Mouse (Mus musculus) gastrocnemius, adult 18-20 months (tissue): ENCODE data around the gene Fcrlb. TPM values are rescaled to one million over a fixed set of nuclear protein-coding genes. Genes with fewer than 3 reads are reported as not detected.
"Not testable (repeated sequence)": the region's sequence is repeated elsewhere in the genome, so short reads cannot be mapped to it uniquely, and the experiment has no call there.

Experiments used
- DNase-seq: peaks from one replicate; pipeline ENCODE4 v3.0.0; 2021; ENCODE audit warnings: low spot score
- long read RNA-seq, 2 experiments: library from polyadenylated mRNA; stranded (forward); transcript quantifications; one replicate each; pipeline ENCODE4 v2.0.0; 2021
- total RNA-seq, 2 experiments: library from RNA; stranded (reverse); gene quantifications; 2 replicates each; pipeline ENCODE4 v1.2.3; 2021

Fcrlb gene
- total RNA-seq: not detected
- long read RNA-seq, experiment 1: 0 reads
- long read RNA-seq, experiment 2: 0 reads

GRCm38 (mm10) chr1:170912891-170913615 lies at the start of gene Fcrlb:
Fcrlb (minus strand) TSS chr1:170912941.
- no peak for DNase-seq

GRCm38 (mm10) chr1:170962301-170962700 lies 49.6 kb upstream of the Fcrlb start:
- DNase-seq: no peak

DNA sequence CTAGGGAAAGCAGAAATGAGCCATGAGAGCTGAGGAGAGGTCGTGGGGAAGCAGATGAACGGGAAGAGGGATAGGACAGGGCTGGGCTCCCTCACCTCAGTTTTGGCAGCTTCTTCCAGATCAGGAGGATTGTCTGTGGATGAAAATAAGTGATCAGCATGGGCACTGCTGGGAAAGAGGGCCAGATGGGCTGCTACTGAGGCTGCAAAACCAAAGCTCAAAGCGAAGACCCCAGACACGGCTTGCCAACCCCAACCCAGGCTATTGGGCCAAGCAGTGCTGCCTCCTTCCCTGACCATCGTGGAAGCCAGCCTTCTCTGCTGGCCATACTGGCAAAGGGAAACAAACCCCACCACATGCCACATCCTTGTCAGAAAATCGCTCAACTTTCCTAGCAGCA lies 48.4 kb upstream of the Fcrlb start:
- DNase-seq: no peak

DNA sequence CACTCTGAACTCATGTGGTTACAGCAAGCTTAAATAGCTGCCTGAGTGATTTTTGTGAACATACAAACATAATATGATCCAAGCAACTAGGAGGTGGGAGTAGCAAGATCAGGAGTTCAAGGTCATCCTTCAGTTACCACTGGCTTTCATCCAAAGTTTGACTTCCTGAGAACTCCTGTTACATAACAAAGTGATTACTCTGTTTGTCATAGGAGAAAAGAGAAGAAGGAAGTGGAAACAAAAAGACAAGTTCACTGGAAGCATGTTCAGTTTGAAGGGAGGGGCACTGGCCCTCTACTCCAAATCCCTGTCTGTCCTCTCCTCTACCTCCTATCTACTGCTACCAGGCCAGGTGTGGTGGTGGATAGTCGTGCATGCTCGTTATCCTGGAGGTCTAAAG lies 47.0 kb upstream of the Fcrlb start:
- DNase-seq: no peak

- DNase-seq: no peak
These were observed 45.5 kb upstream of the Fcrlb start for GRCm38 (mm10) chr1:170958225-170958624.

DNA sequence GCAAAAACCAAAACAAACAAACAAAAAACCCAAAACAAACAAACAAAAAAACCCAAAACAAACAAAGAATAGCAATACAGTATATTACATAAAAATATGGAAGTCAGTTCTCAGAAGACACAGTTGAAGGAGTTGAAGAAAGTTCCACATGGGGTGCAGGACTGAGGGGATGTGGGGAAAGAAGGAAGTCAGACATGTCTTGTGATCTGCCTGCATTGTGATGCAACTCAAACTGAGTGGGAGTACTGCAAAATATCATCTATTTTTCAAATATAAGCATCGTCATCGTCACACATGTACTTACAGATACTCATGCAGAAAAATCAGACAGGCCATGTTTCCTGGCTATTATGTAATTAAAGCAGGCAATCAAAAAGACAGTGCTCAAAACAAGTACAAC lies 40.5 kb upstream of the Fcrlb start:
- DNase-seq: no peak

DNA sequence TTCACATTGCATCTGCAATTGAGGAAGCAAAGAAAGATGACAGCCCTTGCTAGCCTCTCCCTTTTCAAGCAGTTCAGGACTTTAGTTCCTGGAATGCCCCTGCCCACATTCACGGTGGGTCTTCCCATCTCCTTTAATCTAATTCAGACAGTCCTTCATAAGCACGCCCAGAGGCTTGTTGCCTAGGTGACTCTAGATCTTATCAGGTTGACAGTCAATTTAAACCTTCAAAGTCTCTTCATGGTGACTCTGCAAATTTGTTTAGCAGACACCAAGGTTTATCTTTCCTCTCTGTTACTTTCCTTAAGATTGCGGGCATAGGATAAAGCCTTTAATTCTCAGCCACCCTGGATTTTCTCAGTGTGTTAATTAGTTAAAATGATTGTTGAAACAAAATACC lies 38.0 kb upstream of the Fcrlb start:
- DNase-seq: no peak

DNA sequence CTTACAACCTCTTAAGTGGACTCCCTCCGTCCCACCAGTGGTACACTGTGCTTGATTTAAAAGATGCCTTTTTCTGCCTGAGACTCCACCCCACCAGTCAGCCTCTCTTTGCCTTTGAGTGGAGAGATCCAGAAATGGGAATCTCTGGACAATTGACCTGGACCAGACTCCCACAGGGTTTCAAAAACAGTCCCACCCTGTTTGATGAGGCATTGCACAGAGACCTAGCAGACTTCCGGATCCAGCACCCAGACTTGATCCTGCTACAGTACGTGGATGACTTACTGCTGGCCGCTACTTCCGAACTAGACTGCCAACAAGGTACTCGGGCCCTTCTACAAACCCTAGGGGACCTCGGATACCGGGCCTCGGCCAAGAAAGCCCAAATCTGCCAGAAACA lies 32.2 kb upstream of the Fcrlb start:
- not testable (repeated sequence) for DNase-seq

GRCm38 (mm10) chr1:170944151-170944550 lies 31.4 kb upstream of the Fcrlb start:
- not testable (repeated sequence) for DNase-seq

DNA sequence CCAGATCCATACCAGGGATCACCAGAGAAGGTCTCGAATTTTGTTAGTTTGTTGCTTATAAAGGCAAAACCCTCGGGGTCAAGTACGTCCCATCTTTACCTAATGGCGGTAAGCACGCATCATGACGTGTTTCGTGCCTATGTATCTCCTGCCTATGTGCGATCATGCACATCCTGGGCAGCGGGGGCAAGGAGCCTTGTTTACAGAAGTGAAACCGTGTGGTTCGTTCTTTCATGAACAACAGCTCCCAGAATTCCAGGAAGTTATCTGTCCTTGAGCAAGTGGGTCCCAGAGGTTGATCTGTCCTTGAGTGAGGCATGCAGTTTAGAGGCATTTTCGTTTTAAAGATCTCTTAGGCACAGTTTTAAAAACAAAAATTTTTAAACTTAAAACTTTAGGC lies 26.5 kb upstream of the Fcrlb start:
- no peak for DNase-seq

DNA sequence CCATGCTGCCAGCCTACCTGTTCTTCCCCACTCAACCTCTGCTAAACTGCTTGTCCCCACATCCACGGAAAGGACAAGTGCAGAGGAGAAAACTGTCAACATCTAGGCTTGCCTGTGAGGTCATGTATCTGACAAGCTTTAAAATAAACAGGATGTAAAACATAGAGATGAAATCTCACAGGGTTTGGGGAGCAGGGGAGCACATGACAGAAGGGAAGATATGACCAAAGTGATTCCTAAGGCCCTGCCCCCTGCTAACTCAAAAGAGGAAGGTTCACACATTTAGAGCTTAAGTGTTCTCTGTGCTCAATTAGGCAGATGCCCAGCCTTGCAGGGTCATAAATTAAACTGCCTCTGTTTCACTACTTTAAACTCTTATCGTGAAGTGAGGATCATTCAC lies 21.6 kb upstream of the Fcrlb start:
- no peak for DNase-seq

DNA sequence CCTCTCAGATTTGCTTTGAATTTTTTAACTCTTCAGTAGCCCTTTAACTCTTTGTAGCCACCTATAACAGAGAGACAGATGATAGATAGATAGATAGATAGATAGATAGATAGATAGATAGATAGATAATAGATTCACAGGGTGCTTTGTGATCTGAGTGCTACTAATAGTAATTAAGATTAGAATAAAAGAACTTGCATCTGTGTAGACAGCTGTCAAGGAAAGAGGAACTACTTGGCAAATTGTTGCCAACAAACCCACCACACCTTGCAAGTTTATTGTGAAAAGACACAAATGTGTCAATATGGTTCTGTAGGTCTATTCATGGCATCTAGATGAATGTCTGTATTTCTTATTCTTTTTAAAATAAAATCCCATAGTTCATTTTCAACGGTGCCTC lies 21.2 kb upstream of the Fcrlb start:
- DNase-seq: no peak

GRCm38 (mm10) chr1:170933386-170933920 lies 20.7 kb upstream of the Fcrlb start:
- no peak for DNase-seq

GRCm38 (mm10) chr1:170932043-170932442 lies 19.3 kb upstream of the Fcrlb start:
- no peak for DNase-seq

- no peak for DNase-seq
These were observed 16.5 kb upstream of the Fcrlb start for GRCm38 (mm10) chr1:170929245-170929644.

DNA sequence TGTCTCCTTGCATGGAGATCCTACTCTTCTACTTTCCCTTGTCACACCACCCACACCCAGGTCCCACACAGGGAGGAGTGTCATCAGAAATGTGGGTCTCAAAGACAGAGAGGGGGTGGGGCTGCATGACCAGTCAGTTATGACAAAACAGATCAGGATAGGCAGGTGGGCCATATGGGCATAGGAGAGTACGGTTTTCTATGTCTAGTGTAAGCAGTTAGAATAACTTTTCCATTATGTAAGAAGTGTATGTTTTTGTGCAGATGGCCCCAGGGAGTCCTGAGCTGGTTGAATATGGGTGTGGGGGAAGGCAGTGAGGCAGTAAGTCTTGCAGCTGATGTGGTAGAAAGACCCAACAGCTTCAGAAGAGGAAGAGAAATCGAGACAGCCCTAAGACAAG lies 15.7 kb upstream of the Fcrlb start:
- DNase-seq: no peak

GRCm38 (mm10) chr1:170927378-170927777 lies 14.6 kb upstream of the Fcrlb start, which contains the start of gene Fcrla:
Fcrla (minus strand) TSS chr1:170927583.
- no peak for DNase-seq

DNA sequence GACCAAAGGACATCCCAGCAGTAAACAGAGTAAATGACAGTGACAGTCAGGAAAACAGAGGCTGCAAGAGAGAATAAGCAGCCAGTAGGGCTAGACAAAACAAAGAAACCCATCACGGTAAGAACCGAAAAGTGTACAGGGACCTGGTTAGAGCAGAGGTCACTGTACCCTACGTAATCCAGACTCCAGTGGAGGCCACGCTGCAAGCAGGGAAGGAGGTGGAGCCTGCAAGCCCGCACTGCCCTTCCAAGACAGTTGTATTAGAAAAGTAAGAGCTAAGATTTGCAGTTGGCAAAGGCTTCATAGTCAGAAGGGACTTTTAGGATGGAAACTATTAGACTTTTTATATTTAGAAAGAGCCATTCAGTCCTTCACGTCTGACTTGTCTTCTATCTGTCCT lies 14.2 kb upstream of the Fcrlb start:
- DNase-seq: no peak

- DNase-seq: peak; percentile 7
These were observed 11.7 kb upstream of the Fcrlb start for GRCm38 (mm10) chr1:170924485-170924884.

- no peak for DNase-seq
These were observed 6.6 kb upstream of the Fcrlb start for GRCm38 (mm10) chr1:170919308-170919707.

DNA sequence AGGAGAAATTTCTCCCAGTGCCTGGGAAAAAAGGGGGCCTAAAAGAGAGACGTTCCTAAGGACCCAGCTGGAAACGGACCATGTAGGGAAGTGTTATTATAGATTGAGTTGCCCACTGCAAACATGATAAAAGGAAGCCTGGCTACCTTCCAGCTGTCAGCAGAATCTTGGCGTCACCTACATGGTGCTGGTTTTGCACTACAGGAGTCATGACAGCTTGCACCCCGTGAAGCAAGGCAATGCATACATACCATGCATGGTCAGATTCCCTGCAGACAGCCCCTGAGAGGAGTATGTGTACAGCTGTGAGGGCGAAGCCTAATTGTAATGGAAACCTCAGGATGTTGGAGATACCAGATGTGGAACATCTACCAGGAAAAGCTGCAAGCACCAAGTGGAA lies 2.9 kb upstream of the Fcrlb start:
- no peak for DNase-seq

DNA sequence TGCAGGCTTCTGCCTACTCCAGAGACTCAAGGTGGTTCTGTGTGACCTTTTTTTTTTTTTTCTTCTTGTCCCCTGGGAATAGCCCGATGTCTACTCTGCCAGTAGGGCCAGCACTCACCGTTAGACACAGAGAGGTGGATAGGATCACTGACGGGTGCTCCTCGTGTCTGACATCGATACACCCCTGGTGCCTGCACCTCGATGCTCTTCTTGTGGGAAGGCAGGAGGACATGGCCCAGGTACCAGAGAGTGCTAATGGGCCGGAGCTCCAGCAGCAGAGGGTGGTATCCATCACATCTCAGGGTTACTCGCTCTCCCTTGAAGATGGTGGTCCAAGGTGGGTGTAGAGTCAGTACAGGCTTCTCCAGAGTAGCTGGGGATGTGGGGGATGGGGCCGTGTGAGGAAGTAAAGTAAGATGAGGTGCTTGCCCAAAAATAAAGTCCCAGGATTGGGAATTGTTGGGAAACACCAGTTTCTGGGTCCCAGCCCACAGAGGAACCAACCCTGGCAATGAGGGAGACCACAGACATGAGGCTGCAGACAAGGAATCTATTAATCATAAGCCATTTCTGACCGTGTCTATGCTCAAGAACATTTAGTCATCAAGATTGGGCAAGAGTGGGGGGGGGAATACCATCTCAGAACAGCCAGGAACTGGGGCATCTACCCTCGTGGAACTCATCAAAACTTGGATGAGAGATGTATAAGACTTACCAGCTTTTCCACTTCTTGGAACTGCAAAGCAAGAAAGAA lies 657 bp downstream of the Fcrlb start:
- no peak for DNase-seq

GRCm38 (mm10) chr1:170908341-170908740 lies 4.4 kb downstream of the Fcrlb start:
- no peak for DNase-seq
